Mouse (Mus musculus) embryonic fibroblast, embryonic 13.5 days (primary cell): ENCODE data around the gene Cd3d.

Experiments used
- CTCF ChIP-seq: IDR thresholded peaks from 2 replicates; pipeline ENCODE4 v1.5.1; 2011; ENCODE audit warnings: mild to moderate bottlenecking, control low read depth, low read length, moderate library complexity, borderline replicate concordance; ENCODE audit not compliant: insufficient read depth
- POLR2A ChIP-seq: IDR thresholded peaks from 2 replicates; pipeline ENCODE4 v1.6.1; 2011; ENCODE audit warnings: low read depth, mild to moderate bottlenecking, control low read depth, low read length, moderate library complexity

- TF ChIP-seq CTCF (no peak), POLR2A (no peak)
These were observed 27.8 kb downstream of the Cd3d start, which contains the start of gene Cd3e for GRCm38 (mm10) chr9:45009180-45010078.
